Mouse (Mus musculus): Measurements from ENCODE around the gene Vangl1. TPM values are rescaled to one million over a fixed set of nuclear protein-coding genes. Genes with fewer than 3 reads are reported as not detected.

Gene Vangl1
- polyA plus RNA-seq, 1 experiment from 2014 or later: 29.4 TPM

GRCm38 (mm10) chr3:102127114-102127513, 77.4 kb downstream of the Vangl1 start:
- Histone ChIP-seq H3K9me3 (replicated peaks; ENCODE audit: control insufficient read depth, low read length) (no peaks in the 10 kb centered on the region), H3K4me1 (ENCODE audit: control insufficient read depth, insufficient read depth, low read length) (peaks cover 3% of the 10 kb centered on the region; the same call in 1 of the 2 replicates), H3K9ac (ENCODE audit: low read depth, low read length) (no peak overlapping the region), H3K27ac (ENCODE audit: low read depth, low read length) (no peak overlapping the region), H3K27me3 (ENCODE audit: control insufficient read depth, insufficient read depth, low read length) (no peaks in the 10 kb centered on the region), H3K4me3 (ENCODE audit: low read depth, low read length) (no peak overlapping the region), H3K4me2 (no peak overlapping the region), H3K36me3 (ENCODE audit: control insufficient read depth, insufficient read depth, low read length) (no peaks in the 10 kb centered on the region)
- 66% methylated on average over 2 of the region's 2 CpGs for WGBS (ENCODE audit: insufficient replicate concordance)
- no peak for ATAC-seq (replicated peaks; ENCODE audit: insufficient number of reproducible peaks, low FRiP score, low TSS enrichment)

GRCm38 (mm10) chr3:102125546-102125945, 78.9 kb downstream of the Vangl1 start:
- H3K27me3 ChIP-seq (ENCODE audit: control insufficient read depth, insufficient read depth, low read length): no peaks in the 10 kb centered on the region
- H3K9me3 ChIP-seq (replicated peaks; ENCODE audit: control insufficient read depth, low read length): no peaks in the 10 kb centered on the region

GRCm38 (mm10) chr3:102123654-102124053, 80.8 kb downstream of the Vangl1 start:
- H3K9ac ChIP-seq (ENCODE audit: low read depth, low read length): no peak overlapping the region
- no peak overlapping the region for H3K4me3 ChIP-seq (ENCODE audit: low read depth, low read length)
- H3K4me1 ChIP-seq (ENCODE audit: control insufficient read depth, insufficient read depth, low read length): no peaks in the 10 kb centered on the region
- H3K4me2 ChIP-seq: no peak overlapping the region
- H3K9me3 ChIP-seq (replicated peaks; ENCODE audit: control insufficient read depth, low read length): no peaks in the 10 kb centered on the region
- no peak overlapping the region for H3K27ac ChIP-seq (ENCODE audit: low read depth, low read length)
- 68% methylated on average over 6 of the region's 6 CpGs for WGBS (ENCODE audit: insufficient replicate concordance)
- no peak for ATAC-seq (replicated peaks; ENCODE audit: insufficient number of reproducible peaks, low FRiP score, low TSS enrichment)
- no peaks in the 10 kb centered on the region for H3K27me3 ChIP-seq (ENCODE audit: control insufficient read depth, insufficient read depth, low read length)
- H3K36me3 ChIP-seq (ENCODE audit: control insufficient read depth, insufficient read depth, low read length): no peaks in the 10 kb centered on the region

More at GRCm38 (mm10) chr3:102125546-102125945, 78.9 kb downstream of the Vangl1 start:
- H3K9ac ChIP-seq (ENCODE audit: low read depth, low read length): no peak overlapping the region
- no peak for ATAC-seq (replicated peaks; ENCODE audit: insufficient number of reproducible peaks, low FRiP score, low TSS enrichment)
- H3K4me2 ChIP-seq: no peak overlapping the region
- no peaks in the 10 kb centered on the region for H3K4me1 ChIP-seq (ENCODE audit: control insufficient read depth, insufficient read depth, low read length)
- WGBS (ENCODE audit: insufficient replicate concordance): 59% methylated on average over 1 of the region's 1 CpGs
- no peaks in the 10 kb centered on the region for H3K36me3 ChIP-seq (ENCODE audit: control insufficient read depth, insufficient read depth, low read length)
- H3K27ac ChIP-seq (ENCODE audit: low read depth, low read length): no peak overlapping the region
- H3K4me3 ChIP-seq (ENCODE audit: low read depth, low read length): no peak overlapping the region

GRCm38 (mm10) chr3:102122046-102122445, 82.4 kb downstream of the Vangl1 start:
- Histone ChIP-seq H3K4me1 (ENCODE audit: control insufficient read depth, insufficient read depth, low read length) (no peaks in the 10 kb centered on the region), H3K4me3 (ENCODE audit: low read depth, low read length) (no peak overlapping the region), H3K9ac (ENCODE audit: low read depth, low read length) (no peak overlapping the region), H3K27me3 (ENCODE audit: control insufficient read depth, insufficient read depth, low read length) (no peaks in the 10 kb centered on the region), H3K9me3 (replicated peaks; ENCODE audit: control insufficient read depth, low read length) (no peaks in the 10 kb centered on the region), H3K27ac (ENCODE audit: low read depth, low read length) (no peak overlapping the region), H3K4me2 (no peak overlapping the region), H3K36me3 (ENCODE audit: control insufficient read depth, insufficient read depth, low read length) (no peaks in the 10 kb centered on the region)
- 75% methylated on average over 7 of the region's 7 CpGs for WGBS (ENCODE audit: insufficient replicate concordance)
- no peak for ATAC-seq (replicated peaks; ENCODE audit: insufficient number of reproducible peaks, low FRiP score, low TSS enrichment)

- Histone ChIP-seq H3K4me1 (ENCODE audit: control insufficient read depth, insufficient read depth, low read length) (no peaks in the 10 kb centered on the region), H3K9me3 (replicated peaks; ENCODE audit: control insufficient read depth, low read length) (no peaks in the 10 kb centered on the region), H3K27ac (ENCODE audit: low read depth, low read length) (no peak overlapping the region), H3K4me3 (ENCODE audit: low read depth, low read length) (no peak overlapping the region), H3K27me3 (ENCODE audit: control insufficient read depth, insufficient read depth, low read length) (no peaks in the 10 kb centered on the region), H3K4me2 (no peak overlapping the region), H3K9ac (ENCODE audit: low read depth, low read length) (no peak overlapping the region), H3K36me3 (ENCODE audit: control insufficient read depth, insufficient read depth, low read length) (no peaks in the 10 kb centered on the region)
- no peak for ATAC-seq (replicated peaks; ENCODE audit: insufficient number of reproducible peaks, low FRiP score, low TSS enrichment)
These were observed 83.5 kb downstream of the Vangl1 start for GRCm38 (mm10) chr3:102120947-102121346.

GRCm38 (mm10) chr3:102111979-102112599, 92.4 kb downstream of the Vangl1 start:
- no peak overlapping the region; the same call in 1 of the 2 replicates for H3K27ac ChIP-seq (ENCODE audit: low read depth, low read length)
- H3K4me1 ChIP-seq (ENCODE audit: control insufficient read depth, insufficient read depth, low read length): peaks cover 10% of the 10 kb centered on the region
- H3K4me3 ChIP-seq (ENCODE audit: low read depth, low read length): no peak overlapping the region
- H3K9me3 ChIP-seq (replicated peaks; ENCODE audit: control insufficient read depth, low read length): no peaks in the 10 kb centered on the region
- H3K4me2 ChIP-seq: no peak overlapping the region
- H3K27me3 ChIP-seq (ENCODE audit: control insufficient read depth, insufficient read depth, low read length): no peaks in the 10 kb centered on the region
- whole genome bisulfite sequencing (ENCODE audit: insufficient replicate concordance): 54% methylated on average over 7 of the region's 7 CpGs
- no peak overlapping the region for H3K9ac ChIP-seq (ENCODE audit: low read depth, low read length)
- no peak for ATAC-seq (replicated peaks; ENCODE audit: insufficient number of reproducible peaks, low FRiP score, low TSS enrichment)
- no peaks in the 10 kb centered on the region for H3K36me3 ChIP-seq (ENCODE audit: control insufficient read depth, insufficient read depth, low read length)

- 84% methylated on average over 3 of the region's 3 CpGs for WGBS (ENCODE audit: insufficient replicate concordance)
- Histone ChIP-seq H3K27me3 (ENCODE audit: control insufficient read depth, insufficient read depth, low read length) (no peaks in the 10 kb centered on the region), H3K4me3 (ENCODE audit: low read depth, low read length) (no peak overlapping the region), H3K9ac (ENCODE audit: low read depth, low read length) (no peak overlapping the region), H3K36me3 (ENCODE audit: control insufficient read depth, insufficient read depth, low read length) (no peaks in the 10 kb centered on the region), H3K27ac (ENCODE audit: low read depth, low read length) (no peak overlapping the region), H3K9me3 (replicated peaks; ENCODE audit: control insufficient read depth, low read length) (no peaks in the 10 kb centered on the region), H3K4me2 (no peak overlapping the region), H3K4me1 (ENCODE audit: control insufficient read depth, insufficient read depth, low read length) (peaks cover 10% of the 10 kb centered on the region)
- ATAC-seq (replicated peaks; ENCODE audit: insufficient number of reproducible peaks, low FRiP score, low TSS enrichment): no peak
These were observed 96.3 kb downstream of the Vangl1 start for GRCm38 (mm10) chr3:102108201-102108600.

- H3K9me3 ChIP-seq (replicated peaks; ENCODE audit: control insufficient read depth, low read length): no peaks in the 10 kb centered on the region
- ATAC-seq (replicated peaks; ENCODE audit: insufficient number of reproducible peaks, low FRiP score, low TSS enrichment): no peak
- WGBS (ENCODE audit: insufficient replicate concordance): 74% methylated on average over 9 of the region's 9 CpGs
These were observed 100.5 kb downstream of the Vangl1 start for GRCm38 (mm10) chr3:102103811-102104565.

More at GRCm38 (mm10) chr3:102103811-102104565, 100.5 kb downstream of the Vangl1 start:
- Histone ChIP-seq H3K9ac (ENCODE audit: low read depth, low read length) (no peak overlapping the region), H3K4me3 (ENCODE audit: low read depth, low read length) (no peak overlapping the region), H3K4me1 (ENCODE audit: control insufficient read depth, insufficient read depth, low read length) (peaks cover 8% of the 10 kb centered on the region; the same call in 1 of the 2 replicates), H3K27ac (ENCODE audit: low read depth, low read length) (no peak overlapping the region), H3K27me3 (ENCODE audit: control insufficient read depth, insufficient read depth, low read length) (no peaks in the 10 kb centered on the region), H3K36me3 (ENCODE audit: control insufficient read depth, insufficient read depth, low read length) (no peaks in the 10 kb centered on the region), H3K4me2 (no peak overlapping the region)
